Mouse (Mus musculus) intestine, embryonic 14.5 days (tissue): ENCODE data around the gene Cyp24a1. TPM values are rescaled to one million over a fixed set of nuclear protein-coding genes. Genes with fewer than 3 reads are reported as not detected.
A peak's percentile ranks its signal among the peaks of the same experiment; 100 is the strongest.

Experiments used
- ATAC-seq: fragments of 200-750 bp; cut with Nextera tagmentation; replicated peaks from 2 replicates; pipeline ENCODE4 v1.8.0; 2017; ENCODE audit warnings: low read depth, moderate number of reproducible peaks, moderate TSS enrichment, moderate library complexity; ENCODE audit not compliant: low FRiP score, low TSS enrichment
- DNase-seq: peaks from one replicate; pipeline ENCODE4 v3.0.0-alpha.2; 2018; ENCODE audit warnings: low spot score
- H3K27ac ChIP-seq: fragments of 300-500 bp; sonication (generic); 2 replicates; pipeline ENCODE4 v1.5.1; 2014; ENCODE audit warnings: low read depth, mild to moderate bottlenecking, control low read depth
- H3K27me3 ChIP-seq: fragments of 300-500 bp; sonication (generic); replicated peaks from 2 replicates; pipeline ENCODE4 v1.6.1; 2014; ENCODE audit warnings: low read length, control low read depth; ENCODE audit not compliant: control insufficient read depth, insufficient read depth
- H3K36me3 ChIP-seq: fragments of 300-500 bp; sonication (generic); 2 replicates; pipeline ENCODE4 v1.6.1; 2014; ENCODE audit warnings: low read length, control low read depth; ENCODE audit not compliant: control insufficient read depth, insufficient read depth
- H3K4me1 ChIP-seq: fragments of 300-500 bp; sonication (generic); replicated peaks from 2 replicates; pipeline ENCODE4 v1.6.1; 2014; ENCODE audit warnings: low read length, control low read depth, mixed read lengths; ENCODE audit not compliant: control insufficient read depth, insufficient read depth
- H3K4me2 ChIP-seq: fragments of 300-500 bp; sonication (generic); 2 replicates; pipeline ENCODE4 v1.6.1; 2014; ENCODE audit warnings: low read length
- H3K4me3 ChIP-seq: fragments of 300-500 bp; sonication (generic); 2 replicates; pipeline ENCODE4 v1.5.1; 2014; ENCODE audit warnings: low read depth, low read length, control low read depth, mixed read lengths
- H3K9ac ChIP-seq: fragments of 300-500 bp; sonication (generic); 2 replicates; pipeline ENCODE4 v1.6.1; 2014; ENCODE audit warnings: mild to moderate bottlenecking, low read length
- H3K9me3 ChIP-seq: fragments of 300-500 bp; sonication (generic); 2 replicates; pipeline ENCODE4 v1.6.1; 2016; ENCODE audit warnings: low read length, control low read depth; ENCODE audit not compliant: control insufficient read depth
- WGBS: fragments of 180-500 bp; shearing (Covaris S2); extraction: QIAGEN DNeasy Blood & Tissue Kit; methylation state at CpG from one replicate; pipeline ENCODE4 v1.1.7; 2014; 5-methylcytosine and 5-hydroxymethylcytosine counted together
- polyA plus RNA-seq: library from polyadenylated mRNA; unstranded; fragments of >200 nt; fragmentation: Nextera tagmentation; extraction: Ambion mirVana; gene quantifications from 2 replicates; pipeline ENCODE4 v1.2.1, GENCODE M21; 2014

The Cyp24a1 gene
- not detected in 2 replicates for polyA plus RNA-seq

DNA sequence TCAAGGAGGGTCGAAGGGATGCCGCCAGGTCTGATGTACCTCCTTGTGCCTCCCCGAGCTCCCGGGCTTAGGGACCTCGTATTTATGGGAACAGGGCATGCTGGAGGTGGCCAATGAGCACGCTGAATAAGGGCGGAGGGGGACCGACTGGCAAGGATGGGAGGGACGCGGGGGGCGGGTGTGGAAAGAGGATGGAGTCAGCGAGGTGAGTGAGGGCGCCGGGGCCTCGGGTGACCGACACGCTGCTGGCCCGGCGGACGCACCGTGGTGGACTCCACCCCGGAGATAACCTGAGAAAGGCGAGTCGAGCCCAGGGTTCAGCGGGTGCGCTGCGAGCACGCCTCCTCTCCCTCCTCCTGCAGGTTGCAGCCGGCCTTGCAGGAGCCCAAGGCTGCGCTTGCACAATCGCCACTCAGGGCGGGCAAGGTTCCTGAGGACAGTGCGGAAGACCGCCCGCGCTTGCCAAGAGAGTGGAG lies at the start of gene Cyp24a1:
Gene Cyp24a1, minus strand, starts transcription at position 55 of the 476 bp plus-strand sequence.
- 1% methylated on average over 33 of the region's 36 CpGs for WGBS
- peak; percentile 76 for DNase-seq
- no peak within 1 kb of the TSS for H3K9ac ChIP-seq
- H3K4me3 ChIP-seq, result peak within 1 kb of the TSS; percentile 13; the same call in 1 of the 2 replicates
- H3K9me3 ChIP-seq, result no peaks in the 10 kb centered on the region
- H3K36me3 ChIP-seq, result no peaks in the 10 kb centered on the region
- peak; percentile 79 for ATAC-seq
- H3K4me1 ChIP-seq, result peaks cover 10% of the 10 kb centered on the region
- no peak within 1 kb of the TSS for H3K27ac ChIP-seq
- peaks cover 65% of the 10 kb centered on the region for H3K27me3 ChIP-seq
- H3K4me2 ChIP-seq, result peak within 1 kb of the TSS; percentile 38

DNA sequence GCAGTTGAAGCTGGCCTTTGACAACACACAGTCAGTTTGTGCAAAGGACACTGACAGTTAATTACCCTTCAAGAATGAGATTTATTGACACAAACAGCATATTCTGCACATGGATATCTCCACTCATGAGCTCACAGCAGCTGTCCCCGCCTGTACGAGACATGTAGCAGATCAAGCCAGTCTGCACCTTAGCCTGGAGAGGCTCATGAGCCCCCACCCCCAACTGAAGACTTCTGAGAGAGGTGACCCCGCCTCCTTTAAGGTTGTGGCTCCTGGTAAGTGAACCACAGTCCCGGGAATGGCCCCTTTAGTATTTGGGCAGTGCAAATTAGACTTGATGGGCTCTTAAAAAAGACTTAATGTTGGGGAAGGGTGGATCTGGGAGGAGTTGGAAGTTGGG lies 48.8 kb upstream of the Cyp24a1 start:
- H3K4me2 ChIP-seq, result no peak overlapping the region
- WGBS, result 33% methylated on average over 4 of the region's 4 CpGs
- no peak overlapping the region for H3K4me3 ChIP-seq
- no peaks in the 10 kb centered on the region for H3K36me3 ChIP-seq
- H3K9ac ChIP-seq, result no peak overlapping the region
- H3K4me1 ChIP-seq, result peaks cover 11% of the 10 kb centered on the region; the same call in 1 of the 2 replicates
- ATAC-seq (no peak), DNase-seq (no peak)
- no peaks in the 10 kb centered on the region for H3K27me3 ChIP-seq
- no peak overlapping the region for H3K27ac ChIP-seq
- H3K9me3 ChIP-seq, result no peaks in the 10 kb centered on the region

DNA sequence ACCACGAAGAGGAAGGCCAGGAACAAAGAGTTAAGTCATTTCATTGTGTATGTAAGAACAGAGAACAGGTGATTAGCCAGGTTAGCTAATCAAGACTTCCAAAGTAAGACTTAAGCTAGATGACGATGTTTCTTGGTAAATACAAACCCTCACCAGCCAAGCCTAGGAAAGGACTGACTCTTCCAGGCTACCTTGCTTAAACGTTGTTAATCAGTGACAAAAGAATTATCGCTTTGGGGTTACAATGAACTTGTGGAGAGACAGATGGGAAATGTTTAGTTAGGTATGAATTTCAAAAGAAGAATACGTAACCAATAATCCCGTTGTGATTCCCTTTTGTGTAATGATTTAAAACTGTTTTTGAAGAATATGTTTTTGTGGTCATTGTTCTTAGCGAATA lies 48.0 kb upstream of the Cyp24a1 start:
- Histone ChIP-seq H3K9ac (no peak overlapping the region), H3K27me3 (no peaks in the 10 kb centered on the region), H3K27ac (no peak overlapping the region), H3K4me2 (no peak overlapping the region), H3K4me1 (peaks cover 7% of the 10 kb centered on the region; the same call in 1 of the 2 replicates), H3K36me3 (no peaks in the 10 kb centered on the region), H3K9me3 (no peaks in the 10 kb centered on the region), H3K4me3 (no peak overlapping the region)
- 78% methylated on average over 7 of the region's 7 CpGs for WGBS
- ATAC-seq, result no peak
- DNase-seq, result no peak

DNA sequence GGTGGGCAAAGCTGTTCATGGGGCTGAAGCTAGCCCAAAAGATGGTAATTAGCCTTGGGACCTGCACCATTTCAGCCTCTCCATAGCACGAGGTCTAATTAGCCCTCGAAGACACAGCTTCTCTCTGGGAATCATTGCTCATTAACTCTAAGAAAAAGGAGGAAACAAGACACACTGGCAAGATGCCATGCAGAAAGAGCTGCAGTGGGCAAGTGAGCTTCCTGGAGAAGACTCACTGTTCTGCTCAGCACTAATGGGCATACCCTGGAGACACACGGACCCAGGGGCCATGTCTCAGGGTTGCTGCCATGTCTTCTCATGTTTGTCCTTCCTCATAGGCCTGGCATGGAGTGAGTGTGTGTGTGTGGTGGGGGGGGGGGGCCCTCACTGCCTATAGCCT lies 47.2 kb upstream of the Cyp24a1 start:
- no peaks in the 10 kb centered on the region for H3K9me3 ChIP-seq
- H3K4me2 ChIP-seq, result no peak overlapping the region
- H3K36me3 ChIP-seq, result no peaks in the 10 kb centered on the region
- DNase-seq, result no peak
- no peak overlapping the region for H3K4me3 ChIP-seq
- no peaks in the 10 kb centered on the region for H3K27me3 ChIP-seq
- 81% methylated on average over 3 of the region's 3 CpGs for WGBS
- no peak overlapping the region for H3K27ac ChIP-seq
- no peak overlapping the region for H3K9ac ChIP-seq
- ATAC-seq, result no peak
- H3K4me1 ChIP-seq, result peaks cover 7% of the 10 kb centered on the region; the same call in 1 of the 2 replicates

DNA sequence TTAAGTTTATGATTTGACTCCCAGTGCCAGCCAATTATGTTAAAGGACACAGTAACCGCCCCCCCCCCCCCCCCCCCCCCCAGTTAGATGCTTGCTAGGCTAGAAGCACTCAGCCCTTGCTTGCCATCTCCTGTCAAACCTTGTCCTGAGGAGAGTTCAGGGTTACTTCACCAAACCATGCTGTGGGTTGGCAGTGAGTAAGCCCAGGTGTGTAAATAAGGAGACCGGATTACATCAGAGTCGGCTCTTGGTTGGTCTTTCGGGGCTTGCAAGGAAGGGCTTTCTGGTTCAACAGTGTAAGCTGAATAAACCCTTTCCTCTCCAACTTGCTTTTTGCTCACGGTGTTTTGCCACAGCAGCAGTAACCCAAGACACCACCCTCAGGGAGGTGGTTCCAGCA lies 46.7 kb upstream of the Cyp24a1 start:
- no peaks in the 10 kb centered on the region for H3K36me3 ChIP-seq

DNA sequence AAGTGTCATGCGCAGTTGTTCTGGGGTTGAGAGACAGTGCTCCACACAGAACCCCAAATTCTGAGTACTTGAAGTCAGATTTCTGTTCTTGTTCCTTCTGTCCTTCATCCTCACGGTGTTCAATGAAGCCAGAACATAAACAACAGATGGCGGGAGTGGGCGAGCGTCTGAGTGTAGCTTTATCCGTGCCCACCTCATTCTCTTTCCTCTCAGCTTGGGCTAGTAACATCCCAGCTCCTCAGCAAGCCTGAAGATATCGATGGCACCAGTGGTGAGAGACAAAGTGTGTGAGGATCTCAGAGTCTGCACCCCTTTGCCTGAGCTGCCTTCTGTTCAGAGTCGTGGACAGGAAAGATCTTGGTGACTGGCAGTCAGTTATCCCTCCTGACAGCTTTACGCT lies 42.3 kb upstream of the Cyp24a1 start:
- DNase-seq (no peak), ATAC-seq (no peak)
- H3K4me1 ChIP-seq, result no peaks in the 10 kb centered on the region
- H3K9me3 ChIP-seq, result no peaks in the 10 kb centered on the region
- H3K4me3 ChIP-seq, result no peak overlapping the region
- no peak overlapping the region for H3K4me2 ChIP-seq
- no peak overlapping the region for H3K27ac ChIP-seq
- H3K27me3 ChIP-seq, result no peaks in the 10 kb centered on the region
- 77% methylated on average over 9 of the region's 9 CpGs for WGBS
- H3K9ac ChIP-seq, result no peak overlapping the region
- H3K36me3 ChIP-seq, result no peaks in the 10 kb centered on the region

More for the DNA sequence above, 46.7 kb upstream of the Cyp24a1 start:
- H3K27me3 ChIP-seq, result no peaks in the 10 kb centered on the region
- H3K4me2 ChIP-seq, result no peak overlapping the region
- no peak overlapping the region for H3K4me3 ChIP-seq
- WGBS, result 84% methylated on average over 5 of the region's 5 CpGs
- ATAC-seq (no peak), DNase-seq (no peak)
- no peak overlapping the region for H3K27ac ChIP-seq
- H3K9ac ChIP-seq, result no peak overlapping the region
- H3K9me3 ChIP-seq, result no peaks in the 10 kb centered on the region
- peaks cover 7% of the 10 kb centered on the region; the same call in 1 of the 2 replicates for H3K4me1 ChIP-seq

DNA sequence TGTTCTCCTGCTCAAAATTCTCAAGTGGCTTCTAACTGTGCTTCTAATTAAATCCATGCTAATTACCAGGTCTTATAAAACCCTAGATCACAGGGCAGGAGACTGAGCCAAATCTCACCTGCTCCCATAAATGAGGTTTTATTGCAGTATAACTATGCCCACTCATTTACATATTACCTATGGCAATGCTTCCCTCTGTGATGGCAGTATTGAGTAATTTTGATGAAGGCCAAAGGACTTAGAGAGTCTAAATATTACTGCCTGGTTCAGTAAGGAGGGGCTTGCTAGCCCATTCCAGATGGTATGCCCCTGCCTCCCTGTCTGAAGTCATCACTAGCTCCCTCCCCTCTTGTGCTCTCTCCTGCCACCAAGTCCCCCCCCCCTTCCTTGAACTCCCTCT lies 38.9 kb upstream of the Cyp24a1 start:
- Histone ChIP-seq H3K4me2 (no peak overlapping the region), H3K4me1 (no peaks in the 10 kb centered on the region), H3K4me3 (no peak overlapping the region), H3K27me3 (no peaks in the 10 kb centered on the region), H3K27ac (no peak overlapping the region), H3K9ac (no peak overlapping the region), H3K36me3 (no peaks in the 10 kb centered on the region), H3K9me3 (no peaks in the 10 kb centered on the region)
- DNase-seq (no peak), ATAC-seq (no peak)

DNA sequence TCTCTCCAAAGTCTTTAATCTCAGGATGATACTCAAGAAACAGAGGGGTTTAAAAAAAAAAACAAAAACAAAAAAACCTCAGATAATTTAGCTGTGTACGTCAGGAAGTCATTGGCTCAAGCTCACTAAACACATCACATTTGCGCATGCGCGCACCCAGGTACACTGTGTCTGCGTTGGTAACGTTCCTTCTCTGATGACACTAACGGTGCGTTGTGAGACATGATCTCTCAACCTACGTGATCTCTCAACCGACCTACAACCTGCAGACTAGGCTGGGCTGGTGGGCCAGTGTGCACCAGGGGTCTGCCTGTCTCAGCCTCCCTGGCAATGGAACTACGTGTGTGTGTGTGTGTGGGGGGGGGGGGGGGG lies 37.8 kb upstream of the Cyp24a1 start:
- no peak overlapping the region for H3K27ac ChIP-seq

DNA sequence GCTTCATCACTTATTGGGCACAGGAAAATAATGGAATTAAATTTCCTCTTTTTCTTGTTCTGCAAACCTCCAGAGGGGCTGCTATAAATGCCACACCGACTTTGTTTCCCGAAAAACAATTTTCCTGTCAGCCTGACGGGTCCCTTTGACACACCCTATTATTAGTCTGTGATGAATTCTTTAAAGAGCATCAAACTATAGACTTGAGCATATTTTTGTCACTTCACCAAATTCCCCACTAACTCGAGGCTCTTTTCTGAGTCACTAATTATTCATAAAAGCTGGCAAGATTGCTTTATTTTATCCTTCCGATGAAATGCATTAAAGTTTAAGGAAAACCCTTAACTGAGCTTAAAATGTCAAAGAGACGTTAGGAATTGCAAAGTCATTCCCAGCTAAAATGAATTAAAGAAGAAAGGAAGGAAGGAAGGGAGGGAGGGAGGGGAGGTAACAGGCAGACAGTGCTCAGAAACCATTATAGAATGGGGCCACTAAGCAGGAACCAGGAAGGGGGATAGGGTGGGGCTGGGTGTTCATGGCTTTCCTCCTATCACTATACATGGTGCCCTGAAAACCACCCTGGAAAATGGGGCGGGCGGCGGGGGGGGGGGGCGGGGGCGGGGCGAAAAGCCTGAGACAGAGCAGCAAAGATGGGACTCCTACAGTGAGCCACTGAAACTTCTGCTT lies 37.3 kb upstream of the Cyp24a1 start:
- Histone ChIP-seq H3K4me3 (no peak overlapping the region), H3K9ac (no peak overlapping the region), H3K4me1 (no peaks in the 10 kb centered on the region), H3K27me3 (no peaks in the 10 kb centered on the region), H3K27ac (no peak overlapping the region), H3K9me3 (no peaks in the 10 kb centered on the region), H3K4me2 (no peak overlapping the region), H3K36me3 (no peaks in the 10 kb centered on the region)
- WGBS, result 63% methylated on average over 11 of the region's 12 CpGs
- DNase-seq (no peak), ATAC-seq (no peak)

More for the DNA sequence above, 37.8 kb upstream of the Cyp24a1 start:
- Histone ChIP-seq H3K4me1 (no peaks in the 10 kb centered on the region), H3K9ac (no peak overlapping the region), H3K36me3 (no peaks in the 10 kb centered on the region), H3K9me3 (no peaks in the 10 kb centered on the region), H3K27me3 (no peaks in the 10 kb centered on the region), H3K4me3 (no peak overlapping the region), H3K4me2 (no peak overlapping the region)
- WGBS, result 95% methylated on average over 10 of the region's 11 CpGs
- no peak for ATAC-seq
- no peak for DNase-seq
